Mouse (Mus musculus): ENCODE results near the gene Arid5b. TPM values are rescaled to one million over a fixed set of nuclear protein-coding genes. Genes with fewer than 3 reads are reported as not detected.

The Arid5b gene
- polyA plus RNA-seq, 1 experiment from 2014 or later, result 10.6 TPM

GRCm38 (mm10) chr10:68179741-68180140, 98.8 kb downstream of the Arid5b start:
- no peak overlapping the region for H3K27ac ChIP-seq (ENCODE audit: low read depth, low read length)
- ATAC-seq (no peak), DNase-seq (ENCODE audit: low spot score) (no peak)
- H3K4me3 ChIP-seq (ENCODE audit: low read depth, low read length), result no peak overlapping the region
- WGBS, result 78% methylated on average over 5 of the region's 5 CpGs
- H3K36me3 ChIP-seq (ENCODE audit: control insufficient read depth, insufficient read depth, low read length), result no peaks in the 10 kb centered on the region
- no peaks in the 10 kb centered on the region for H3K4me1 ChIP-seq (ENCODE audit: control insufficient read depth, insufficient read depth, low read length)
- no peak overlapping the region for H3K4me2 ChIP-seq (ENCODE audit: low read length)
- H3K9ac ChIP-seq (ENCODE audit: low read length), result no peak overlapping the region
- H3K27me3 ChIP-seq (replicated peaks; ENCODE audit: control insufficient read depth, insufficient read depth, low read length), result no peaks in the 10 kb centered on the region
- H3K9me3 ChIP-seq (replicated peaks; ENCODE audit: control insufficient read depth, low read length), result no peaks in the 10 kb centered on the region

DNA sequence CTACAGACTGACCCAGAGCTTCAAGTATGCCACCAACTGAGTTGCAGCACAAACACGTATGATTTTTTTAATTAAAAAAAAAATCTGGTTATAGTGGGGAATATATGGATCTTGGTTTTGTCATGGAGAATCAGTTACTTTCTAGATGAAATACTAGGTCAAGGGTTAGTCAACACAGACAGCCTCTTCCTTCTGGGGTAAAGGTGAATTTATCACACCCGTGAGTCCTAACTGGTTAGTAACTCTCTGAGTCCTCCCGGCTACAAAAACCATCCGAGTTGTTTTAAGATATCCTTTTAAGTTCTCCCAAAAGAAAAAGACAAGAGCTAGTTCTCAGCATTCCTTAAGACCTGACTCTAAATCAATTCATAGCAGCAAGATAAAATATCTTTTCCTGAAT, 99.2 kb downstream of the Arid5b start:
- Histone ChIP-seq H3K27me3 (replicated peaks; ENCODE audit: control insufficient read depth, insufficient read depth, low read length) (no peaks in the 10 kb centered on the region), H3K9me3 (replicated peaks; ENCODE audit: control insufficient read depth, low read length) (no peaks in the 10 kb centered on the region), H3K4me1 (ENCODE audit: control insufficient read depth, insufficient read depth, low read length) (no peaks in the 10 kb centered on the region), H3K4me2 (ENCODE audit: low read length) (no peak overlapping the region), H3K9ac (ENCODE audit: low read length) (no peak overlapping the region), H3K36me3 (ENCODE audit: control insufficient read depth, insufficient read depth, low read length) (no peaks in the 10 kb centered on the region), H3K4me3 (ENCODE audit: low read depth, low read length) (no peak overlapping the region), H3K27ac (ENCODE audit: low read depth, low read length) (no peak overlapping the region)
- WGBS, result 89% methylated on average over 4 of the region's 4 CpGs
- DNase-seq (ENCODE audit: low spot score), result no peak
- no peak for ATAC-seq

GRCm38 (mm10) chr10:68177697-68178485, 100.6 kb downstream of the Arid5b start:
- Histone ChIP-seq H3K4me2 (ENCODE audit: low read length) (no peak overlapping the region), H3K36me3 (ENCODE audit: control insufficient read depth, insufficient read depth, low read length) (no peaks in the 10 kb centered on the region), H3K9me3 (replicated peaks; ENCODE audit: control insufficient read depth, low read length) (no peaks in the 10 kb centered on the region), H3K27ac (ENCODE audit: low read depth, low read length) (no peak overlapping the region), H3K9ac (ENCODE audit: low read length) (no peak overlapping the region), H3K27me3 (replicated peaks; ENCODE audit: control insufficient read depth, insufficient read depth, low read length) (no peaks in the 10 kb centered on the region), H3K4me3 (ENCODE audit: low read depth, low read length) (no peak overlapping the region), H3K4me1 (ENCODE audit: control insufficient read depth, insufficient read depth, low read length) (no peaks in the 10 kb centered on the region)
- DNase-seq (ENCODE audit: low spot score), result no peak
- ATAC-seq, result no peak
- WGBS, result 85% methylated on average over 10 of the region's 10 CpGs

- Histone ChIP-seq H3K4me1 (ENCODE audit: control insufficient read depth, insufficient read depth, low read length) (no peaks in the 10 kb centered on the region), H3K27ac (ENCODE audit: low read depth, low read length) (no peak overlapping the region), H3K27me3 (replicated peaks; ENCODE audit: control insufficient read depth, insufficient read depth, low read length) (no peaks in the 10 kb centered on the region), H3K9ac (ENCODE audit: low read length) (no peak overlapping the region), H3K9me3 (replicated peaks; ENCODE audit: control insufficient read depth, low read length) (no peaks in the 10 kb centered on the region), H3K4me3 (ENCODE audit: low read depth, low read length) (no peak overlapping the region), H3K4me2 (ENCODE audit: low read length) (no peak overlapping the region), H3K36me3 (ENCODE audit: control insufficient read depth, insufficient read depth, low read length) (no peaks in the 10 kb centered on the region)
- ATAC-seq (no peak), DNase-seq (ENCODE audit: low spot score) (no peak)
- 93% methylated on average over 5 of the region's 5 CpGs for WGBS
These were observed 102.7 kb downstream of the Arid5b start for GRCm38 (mm10) chr10:68175811-68176210.

DNA sequence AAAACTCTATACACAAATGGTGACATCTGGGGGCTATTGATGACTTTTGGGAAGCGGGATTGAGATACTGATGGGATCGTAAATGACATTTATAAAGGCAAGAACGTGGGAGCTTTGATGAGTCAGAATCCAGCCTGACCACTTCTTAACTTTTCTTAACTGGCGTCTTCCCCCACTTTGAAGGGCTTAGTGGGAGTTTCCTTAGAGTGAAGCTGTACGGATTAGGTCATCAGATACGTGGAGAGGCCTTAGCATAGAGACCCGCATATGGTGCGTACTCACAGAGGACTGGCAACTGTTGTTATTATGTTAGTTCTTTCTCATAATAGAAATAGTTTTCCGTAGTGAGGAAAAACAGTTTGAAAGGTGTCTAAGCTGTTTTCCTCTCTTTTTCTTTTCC, 104.9 kb downstream of the Arid5b start:
- DNase-seq (ENCODE audit: low spot score), result no peak
- no peak for ATAC-seq
- WGBS, result 91% methylated on average over 9 of the region's 9 CpGs

GRCm38 (mm10) chr10:68172906-68173305, 105.6 kb downstream of the Arid5b start:
- DNase-seq (ENCODE audit: low spot score), result no peak

More for the DNA sequence above, 104.9 kb downstream of the Arid5b start:
- Histone ChIP-seq H3K27me3 (replicated peaks; ENCODE audit: control insufficient read depth, insufficient read depth, low read length) (no peaks in the 10 kb centered on the region), H3K4me1 (ENCODE audit: control insufficient read depth, insufficient read depth, low read length) (no peaks in the 10 kb centered on the region), H3K9me3 (replicated peaks; ENCODE audit: control insufficient read depth, low read length) (no peaks in the 10 kb centered on the region), H3K4me2 (ENCODE audit: low read length) (no peak overlapping the region), H3K9ac (ENCODE audit: low read length) (no peak overlapping the region), H3K4me3 (ENCODE audit: low read depth, low read length) (no peak overlapping the region), H3K36me3 (ENCODE audit: control insufficient read depth, insufficient read depth, low read length) (no peaks in the 10 kb centered on the region), H3K27ac (ENCODE audit: low read depth, low read length) (no peak overlapping the region)

DNA sequence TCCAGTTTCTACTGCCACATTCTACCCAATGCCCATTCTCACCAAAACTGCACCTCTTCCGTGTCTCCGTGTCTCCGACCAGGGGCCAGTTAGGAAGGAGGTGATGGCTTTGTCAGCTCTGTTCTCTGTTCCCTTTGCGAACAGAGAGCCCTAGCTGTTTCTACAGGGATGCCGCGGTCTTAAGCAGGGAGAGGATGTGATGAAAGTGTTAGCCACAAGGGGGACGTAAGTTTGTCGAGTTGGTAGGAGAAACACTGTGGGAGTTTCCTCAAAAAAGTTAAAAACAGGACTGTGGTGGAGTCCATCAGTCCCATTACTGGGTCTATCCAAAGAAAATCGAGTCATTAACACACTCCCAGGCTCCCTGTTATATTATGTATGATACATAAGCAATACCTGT, 106.6 kb downstream of the Arid5b start:
- H3K36me3 ChIP-seq (ENCODE audit: control insufficient read depth, insufficient read depth, low read length), result no peaks in the 10 kb centered on the region
- no peak overlapping the region for H3K27ac ChIP-seq (ENCODE audit: low read depth, low read length)
- no peaks in the 10 kb centered on the region for H3K27me3 ChIP-seq (replicated peaks; ENCODE audit: control insufficient read depth, insufficient read depth, low read length)
- no peak for ATAC-seq
- no peak overlapping the region for H3K4me2 ChIP-seq (ENCODE audit: low read length)
- H3K9ac ChIP-seq (ENCODE audit: low read length), result no peak overlapping the region
- H3K4me1 ChIP-seq (ENCODE audit: control insufficient read depth, insufficient read depth, low read length), result 0 out of 2 replicates have a peak, but pooled peaks cover 6% of the 10 kb centered on the region
- H3K9me3 ChIP-seq (replicated peaks; ENCODE audit: control insufficient read depth, low read length), result no peaks in the 10 kb centered on the region
- WGBS, result 55% methylated on average over 9 of the region's 9 CpGs
- DNase-seq (ENCODE audit: low spot score), result no peak
- H3K4me3 ChIP-seq (ENCODE audit: low read depth, low read length), result no peak overlapping the region

More at GRCm38 (mm10) chr10:68172906-68173305, 105.6 kb downstream of the Arid5b start:
- 93% methylated on average over 4 of the region's 4 CpGs for WGBS
- Histone ChIP-seq H3K27ac (ENCODE audit: low read depth, low read length) (no peak overlapping the region), H3K4me2 (ENCODE audit: low read length) (no peak overlapping the region), H3K4me1 (ENCODE audit: control insufficient read depth, insufficient read depth, low read length) (no peaks in the 10 kb centered on the region), H3K27me3 (replicated peaks; ENCODE audit: control insufficient read depth, insufficient read depth, low read length) (no peaks in the 10 kb centered on the region), H3K9ac (ENCODE audit: low read length) (no peak overlapping the region), H3K4me3 (ENCODE audit: low read depth, low read length) (no peak overlapping the region), H3K36me3 (ENCODE audit: control insufficient read depth, insufficient read depth, low read length) (no peaks in the 10 kb centered on the region), H3K9me3 (replicated peaks; ENCODE audit: control insufficient read depth, low read length) (no peaks in the 10 kb centered on the region)
- no peak for ATAC-seq

DNA sequence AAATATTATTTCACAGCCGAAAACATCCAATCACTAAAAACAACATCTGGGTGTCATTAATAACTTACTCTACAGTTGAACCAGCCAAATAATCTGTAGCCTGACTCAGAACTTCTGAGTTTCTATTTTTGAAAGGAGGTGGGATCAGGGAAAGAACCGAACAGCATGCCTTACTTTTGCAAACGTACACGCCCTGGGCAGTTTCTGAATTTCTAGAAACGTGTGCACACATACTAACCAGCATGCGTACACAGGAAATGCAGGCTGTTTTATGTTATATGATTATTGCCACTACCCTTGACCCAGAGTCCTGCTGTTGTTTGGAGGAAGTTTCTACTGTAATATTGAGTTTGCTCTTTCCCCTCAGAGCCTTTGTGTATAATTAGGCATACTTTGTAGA, 109.9 kb downstream of the Arid5b start:
- Histone ChIP-seq H3K9ac (ENCODE audit: low read length) (no peak overlapping the region), H3K36me3 (ENCODE audit: control insufficient read depth, insufficient read depth, low read length) (no peaks in the 10 kb centered on the region), H3K27me3 (replicated peaks; ENCODE audit: control insufficient read depth, insufficient read depth, low read length) (no peaks in the 10 kb centered on the region), H3K9me3 (replicated peaks; ENCODE audit: control insufficient read depth, low read length) (no peaks in the 10 kb centered on the region), H3K27ac (ENCODE audit: low read depth, low read length) (no peak overlapping the region), H3K4me2 (ENCODE audit: low read length) (no peak overlapping the region), H3K4me3 (ENCODE audit: low read depth, low read length) (no peak overlapping the region), H3K4me1 (ENCODE audit: control insufficient read depth, insufficient read depth, low read length) (peaks cover 14% of the 10 kb centered on the region; the same call in 1 of the 2 replicates)
- ATAC-seq (no peak), DNase-seq (ENCODE audit: low spot score) (no peak)
- 84% methylated on average over 6 of the region's 6 CpGs for WGBS

DNA sequence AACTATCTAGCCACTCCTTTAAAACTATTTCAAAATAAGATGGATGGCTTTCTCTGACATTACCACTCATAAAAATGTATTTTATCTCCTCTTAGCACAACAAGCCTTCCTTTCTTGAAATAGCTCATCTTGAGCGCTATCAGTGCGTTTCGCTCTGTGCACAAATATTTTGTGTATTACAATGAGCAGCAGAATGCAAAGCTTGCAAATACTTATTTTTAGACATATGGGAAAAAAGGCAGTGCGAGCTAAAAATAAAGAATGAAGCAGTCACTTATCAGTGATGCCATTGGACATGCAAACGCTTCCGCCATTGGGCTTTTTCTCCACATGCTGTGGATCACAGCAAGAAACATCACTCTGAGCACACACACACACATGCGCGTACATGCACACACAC, 110.4 kb downstream of the Arid5b start:
- Histone ChIP-seq H3K9me3 (replicated peaks; ENCODE audit: control insufficient read depth, low read length) (no peaks in the 10 kb centered on the region), H3K4me3 (ENCODE audit: low read depth, low read length) (no peak overlapping the region), H3K4me1 (ENCODE audit: control insufficient read depth, insufficient read depth, low read length) (peaks cover 14% of the 10 kb centered on the region; the same call in 1 of the 2 replicates), H3K9ac (ENCODE audit: low read length) (no peak overlapping the region), H3K27me3 (replicated peaks; ENCODE audit: control insufficient read depth, insufficient read depth, low read length) (no peaks in the 10 kb centered on the region), H3K36me3 (ENCODE audit: control insufficient read depth, insufficient read depth, low read length) (no peaks in the 10 kb centered on the region), H3K27ac (ENCODE audit: low read depth, low read length) (no peak overlapping the region), H3K4me2 (ENCODE audit: low read length) (no peak overlapping the region)
- WGBS, result 90% methylated on average over 8 of the region's 8 CpGs
- no peak for ATAC-seq
- no peak for DNase-seq (ENCODE audit: low spot score)

All from forebrain, embryonic 14.5 days (tissue).